Mouse (Mus musculus): ENCODE data around the gene Zkscan4. TPM values are rescaled to one million over a fixed set of nuclear protein-coding genes. Genes with fewer than 3 reads are reported as not detected.
"Not testable (repeated sequence)": the region's sequence is repeated elsewhere in the genome, so short reads cannot be mapped to it uniquely, and the experiment has no call there.

The Zkscan4 gene
- polyA plus RNA-seq, 1 experiment from 2014 or later, result 1.7 TPM

- under 1% methylated on average over 23 of the region's 23 CpGs for WGBS
- H3K9ac ChIP-seq (ENCODE audit: low read length), result peak within 1 kb of the TSS; percentile 89
- H3K9me3 ChIP-seq (ENCODE audit: control insufficient read depth, low read length), result no peaks in the 10 kb centered on the region
Measured at GRCm38 (mm10) chr13:21453449-21453848, 25.3 kb upstream of the Zkscan4 start, which contains the start of gene Zscan26. Gene Zscan26 (minus strand): TSS chr13:21453730.

GRCm38 (mm10) chr13:21454133-21454532 lies 24.6 kb upstream of the Zkscan4 start:
- 33% methylated on average over 3 of the region's 3 CpGs for WGBS
- no peak overlapping the region for H3K4me3 ChIP-seq (ENCODE audit: control insufficient read depth in 1 of 2, insufficient read depth in 1 of 2, low read depth in 1 of 2, low read length in 2 of 2)
- no peaks in the 10 kb centered on the region for H3K9me3 ChIP-seq (ENCODE audit: control insufficient read depth, low read length)
- no peak for ATAC-seq (ENCODE audit: insufficient number of reproducible peaks, insufficient read depth, low FRiP score, low read depth)
- peaks cover 18% of the 10 kb centered on the region for H3K36me3 ChIP-seq (ENCODE audit: control insufficient read depth, insufficient read depth, low read length)
- no peaks in the 10 kb centered on the region for H3K27me3 ChIP-seq (ENCODE audit: control insufficient read depth, insufficient read depth, low read length)
- H3K4me1 ChIP-seq (ENCODE audit: control insufficient read depth in 2 of 2, insufficient read depth in 2 of 2, low read length in 2 of 2), result peaks cover 8 to 10% of the 10 kb centered on the region in 2 experiments
- H3K9ac ChIP-seq (ENCODE audit: low read length), result no peak overlapping the region
- H3K27ac ChIP-seq (replicated peaks in 1 of 2; ENCODE audit: control insufficient read depth in 1 of 2, insufficient read depth in 1 of 2, low read depth in 2 of 2, low read length in 2 of 2), result peak overlapping the region; percentile 20 to 84; a peak in 1 of 4 replicates
- peak overlapping the region; percentile 64 for H3K4me2 ChIP-seq (ENCODE audit: low read length)

More at GRCm38 (mm10) chr13:21453449-21453848, 25.3 kb upstream of the Zkscan4 start, which contains the start of gene Zscan26:
- no peaks in the 10 kb centered on the region for H3K27me3 ChIP-seq (ENCODE audit: control insufficient read depth, insufficient read depth, low read length)
- H3K4me2 ChIP-seq (ENCODE audit: low read length), result peak within 1 kb of the TSS; percentile 64
- H3K4me1 ChIP-seq (ENCODE audit: control insufficient read depth in 2 of 2, insufficient read depth in 2 of 2, low read length in 2 of 2), result peaks cover 8 to 10% of the 10 kb centered on the region in 2 experiments
- H3K36me3 ChIP-seq (ENCODE audit: control insufficient read depth, insufficient read depth, low read length), result peaks cover 25% of the 10 kb centered on the region
- H3K4me3 ChIP-seq (ENCODE audit: control insufficient read depth in 1 of 2, insufficient read depth in 1 of 2, low read depth in 1 of 2, low read length in 2 of 2), result peak within 1 kb of the TSS; percentile 81 to 89
- peak within 1 kb of the TSS; percentile 80 to 84 for H3K27ac ChIP-seq (replicated peaks in 1 of 2; ENCODE audit: control insufficient read depth in 1 of 2, insufficient read depth in 1 of 2, low read depth in 2 of 2, low read length in 2 of 2)
- ATAC-seq (ENCODE audit: insufficient number of reproducible peaks, insufficient read depth, low FRiP score, low read depth), result peak; percentile 72; the same call in 1 of the 2 replicates

- peaks cover 7% of the 10 kb centered on the region for H3K36me3 ChIP-seq (ENCODE audit: control insufficient read depth, insufficient read depth, low read length)
- no peak overlapping the region for H3K27ac ChIP-seq (replicated peaks in 1 of 2; ENCODE audit: control insufficient read depth in 1 of 2, insufficient read depth in 1 of 2, low read depth in 2 of 2, low read length in 2 of 2)
- no peak overlapping the region for H3K4me2 ChIP-seq (ENCODE audit: low read length)
- no peak overlapping the region for H3K9ac ChIP-seq (ENCODE audit: low read length)
- no peaks in the 10 kb centered on the region for H3K9me3 ChIP-seq (ENCODE audit: control insufficient read depth, low read length)
- WGBS, result 7% methylated on average over 4 of the region's 4 CpGs
- no peak overlapping the region for H3K4me3 ChIP-seq (ENCODE audit: control insufficient read depth in 1 of 2, insufficient read depth in 1 of 2, low read depth in 1 of 2, low read length in 2 of 2)
- no peak for ATAC-seq (ENCODE audit: insufficient number of reproducible peaks, insufficient read depth, low FRiP score, low read depth)
- H3K4me1 ChIP-seq (ENCODE audit: control insufficient read depth in 2 of 2, insufficient read depth in 2 of 2, low read length in 2 of 2), result peaks cover 8 to 10% of the 10 kb centered on the region in 2 experiments
- H3K27me3 ChIP-seq (ENCODE audit: control insufficient read depth, insufficient read depth, low read length), result no peaks in the 10 kb centered on the region
Measured at GRCm38 (mm10) chr13:21456347-21456746, 22.4 kb upstream of the Zkscan4 start.

- not testable (repeated sequence) for H3K9ac ChIP-seq (ENCODE audit: low read length); H3K9me3 ChIP-seq (ENCODE audit: control insufficient read depth, low read length); H3K4me2 ChIP-seq (ENCODE audit: low read length); ATAC-seq (ENCODE audit: insufficient number of reproducible peaks, insufficient read depth, low FRiP score, low read depth); H3K27me3 ChIP-seq (ENCODE audit: control insufficient read depth, insufficient read depth, low read length); H3K36me3 ChIP-seq (ENCODE audit: control insufficient read depth, insufficient read depth, low read length); H3K27ac ChIP-seq (replicated peaks in 1 of 2; ENCODE audit: control insufficient read depth in 1 of 2, insufficient read depth in 1 of 2, low read depth in 2 of 2, low read length in 2 of 2); H3K4me3 ChIP-seq (ENCODE audit: control insufficient read depth in 1 of 2, insufficient read depth in 1 of 2, low read depth in 1 of 2, low read length in 2 of 2); H3K4me1 ChIP-seq (ENCODE audit: control insufficient read depth in 2 of 2, insufficient read depth in 2 of 2, low read length in 2 of 2)
- WGBS, result 52% methylated on average over 9 of the region's 9 CpGs
Measured at GRCm38 (mm10) chr13:21462516-21462915, 16.2 kb upstream of the Zkscan4 start.

GRCm38 (mm10) chr13:21467336-21467735 lies 11.4 kb upstream of the Zkscan4 start:
- no peak overlapping the region for H3K4me2 ChIP-seq (ENCODE audit: low read length)
- no peak overlapping the region for H3K27ac ChIP-seq (replicated peaks in 1 of 2; ENCODE audit: control insufficient read depth in 1 of 2, insufficient read depth in 1 of 2, low read depth in 2 of 2, low read length in 2 of 2)
- 0 out of 4 replicates have a peak overlapping the region, but pooled peaks of 1 of the 2 experiments have one; percentile 60 for H3K4me3 ChIP-seq (ENCODE audit: control insufficient read depth in 1 of 2, insufficient read depth in 1 of 2, low read depth in 1 of 2, low read length in 2 of 2)

GRCm38 (mm10) chr13:21468061-21469019 lies 10.4 kb upstream of the Zkscan4 start, which contains the start of gene Nkapl:
Gene Nkapl (minus strand): TSS chr13:21468509.
- Histone ChIP-seq H3K36me3 (ENCODE audit: control insufficient read depth, insufficient read depth, low read length) (no peaks in the 10 kb centered on the region), H3K9me3 (ENCODE audit: control insufficient read depth, low read length) (no peaks in the 10 kb centered on the region), H3K4me2 (ENCODE audit: low read length) (peak within 1 kb of the TSS; percentile 97), H3K27me3 (ENCODE audit: control insufficient read depth, insufficient read depth, low read length) (no peaks in the 10 kb centered on the region; the same call in 1 of the 2 replicates), H3K4me3 (ENCODE audit: control insufficient read depth in 1 of 2, insufficient read depth in 1 of 2, low read depth in 1 of 2, low read length in 2 of 2) (peak within 1 kb of the TSS; percentile 57 to 60), H3K4me1 (ENCODE audit: control insufficient read depth in 2 of 2, insufficient read depth in 2 of 2, low read length in 2 of 2) (peaks cover 0 to 4% of the 10 kb centered on the region in 2 experiments; a peak in 3 of 4 replicates), H3K27ac (replicated peaks in 1 of 2; ENCODE audit: control insufficient read depth in 1 of 2, insufficient read depth in 1 of 2, low read depth in 2 of 2, low read length in 2 of 2) (peak within 1 kb of the TSS; percentile 2 to 34; a peak in 3 of 4 replicates), H3K9ac (ENCODE audit: low read length) (peak within 1 kb of the TSS; percentile 83)
- peak; percentile 97 for ATAC-seq (ENCODE audit: insufficient number of reproducible peaks, insufficient read depth, low FRiP score, low read depth)
- WGBS, result under 1% methylated on average over 53 of the region's 54 CpGs

More at GRCm38 (mm10) chr13:21467336-21467735, 11.4 kb upstream of the Zkscan4 start:
- Histone ChIP-seq H3K36me3 (ENCODE audit: control insufficient read depth, insufficient read depth, low read length) (no peaks in the 10 kb centered on the region), H3K9me3 (ENCODE audit: control insufficient read depth, low read length) (0 out of 2 replicates have a peak, but pooled peaks cover 3% of the 10 kb centered on the region), H3K9ac (ENCODE audit: low read length) (no peak overlapping the region), H3K4me1 (ENCODE audit: control insufficient read depth in 2 of 2, insufficient read depth in 2 of 2, low read length in 2 of 2) (peaks cover 0 to 4% of the 10 kb centered on the region in 2 experiments; a peak in 3 of 4 replicates), H3K27me3 (ENCODE audit: control insufficient read depth, insufficient read depth, low read length) (no peaks in the 10 kb centered on the region; the same call in 1 of the 2 replicates)
- 86% methylated on average over 10 of the region's 10 CpGs for WGBS
- ATAC-seq (ENCODE audit: insufficient number of reproducible peaks, insufficient read depth, low FRiP score, low read depth), result no peak

GRCm38 (mm10) chr13:21469097-21469496 lies 9.6 kb upstream of the Zkscan4 start:
- ATAC-seq (ENCODE audit: insufficient number of reproducible peaks, insufficient read depth, low FRiP score, low read depth), result no peak
- Histone ChIP-seq H3K36me3 (ENCODE audit: control insufficient read depth, insufficient read depth, low read length) (no peaks in the 10 kb centered on the region), H3K4me1 (ENCODE audit: control insufficient read depth in 2 of 2, insufficient read depth in 2 of 2, low read length in 2 of 2) (peaks cover 0 to 4% of the 10 kb centered on the region in 2 experiments; a peak in 3 of 4 replicates), H3K27ac (replicated peaks in 1 of 2; ENCODE audit: control insufficient read depth in 1 of 2, insufficient read depth in 1 of 2, low read depth in 2 of 2, low read length in 2 of 2) (no peak overlapping the region), H3K9me3 (ENCODE audit: control insufficient read depth, low read length) (no peaks in the 10 kb centered on the region), H3K27me3 (ENCODE audit: control insufficient read depth, insufficient read depth, low read length) (no peaks in the 10 kb centered on the region; the same call in 1 of the 2 replicates), H3K4me2 (ENCODE audit: low read length) (peak overlapping the region; percentile 97), H3K4me3 (ENCODE audit: control insufficient read depth in 1 of 2, insufficient read depth in 1 of 2, low read depth in 1 of 2, low read length in 2 of 2) (peak overlapping the region in 1 of 2 experiments; percentile 60; a peak in 1 of 4 replicates), H3K9ac (ENCODE audit: low read length) (peak overlapping the region; percentile 83; the same call in 1 of the 2 replicates)
- 5% methylated on average over 9 of the region's 9 CpGs for WGBS

All from heart, embryonic 14.5 days (tissue).